Mouse (Mus musculus) intestine, embryonic 14.5 days (tissue): ENCODE results near the gene Ikzf1. TPM values are rescaled to one million over a fixed set of nuclear protein-coding genes. Genes with fewer than 3 reads are reported as not detected.

ENCODE experiments used
- ATAC-seq: fragments of 200-750 bp; cut with Nextera tagmentation; replicated peaks from 2 replicates; pipeline ENCODE4 v1.8.0; 2017; ENCODE audit warnings: low read depth, moderate number of reproducible peaks, moderate TSS enrichment, moderate library complexity; ENCODE audit not compliant: low FRiP score, low TSS enrichment
- DNase-seq: peaks from one replicate; pipeline ENCODE4 v3.0.0-alpha.2; 2018; ENCODE audit warnings: low spot score
- H3K27ac ChIP-seq: fragments of 300-500 bp; sonication (generic); 2 replicates; pipeline ENCODE4 v1.5.1; 2014; ENCODE audit warnings: low read depth, mild to moderate bottlenecking, control low read depth
- H3K27me3 ChIP-seq: fragments of 300-500 bp; sonication (generic); replicated peaks from 2 replicates; pipeline ENCODE4 v1.6.1; 2014; ENCODE audit warnings: low read length, control low read depth; ENCODE audit not compliant: control insufficient read depth, insufficient read depth
- H3K36me3 ChIP-seq: fragments of 300-500 bp; sonication (generic); 2 replicates; pipeline ENCODE4 v1.6.1; 2014; ENCODE audit warnings: low read length, control low read depth; ENCODE audit not compliant: control insufficient read depth, insufficient read depth
- H3K4me1 ChIP-seq: fragments of 300-500 bp; sonication (generic); replicated peaks from 2 replicates; pipeline ENCODE4 v1.6.1; 2014; ENCODE audit warnings: low read length, control low read depth, mixed read lengths; ENCODE audit not compliant: control insufficient read depth, insufficient read depth
- H3K4me2 ChIP-seq: fragments of 300-500 bp; sonication (generic); 2 replicates; pipeline ENCODE4 v1.6.1; 2014; ENCODE audit warnings: low read length
- H3K4me3 ChIP-seq: fragments of 300-500 bp; sonication (generic); 2 replicates; pipeline ENCODE4 v1.5.1; 2014; ENCODE audit warnings: low read depth, low read length, control low read depth, mixed read lengths
- H3K9ac ChIP-seq: fragments of 300-500 bp; sonication (generic); 2 replicates; pipeline ENCODE4 v1.6.1; 2014; ENCODE audit warnings: mild to moderate bottlenecking, low read length
- H3K9me3 ChIP-seq: fragments of 300-500 bp; sonication (generic); 2 replicates; pipeline ENCODE4 v1.6.1; 2016; ENCODE audit warnings: low read length, control low read depth; ENCODE audit not compliant: control insufficient read depth
- WGBS: fragments of 180-500 bp; shearing (Covaris S2); extraction: QIAGEN DNeasy Blood & Tissue Kit; methylation state at CpG from one replicate; pipeline ENCODE4 v1.1.7; 2014; 5-methylcytosine and 5-hydroxymethylcytosine counted together
- polyA plus RNA-seq: library from polyadenylated mRNA; unstranded; fragments of >200 nt; fragmentation: Nextera tagmentation; extraction: Ambion mirVana; gene quantifications from 2 replicates; pipeline ENCODE4 v1.2.1, GENCODE M21; 2014

Gene Ikzf1
- polyA plus RNA-seq, 1 experiment from 2014 or later = 2.1 TPM

- 46% methylated on average over 3 of the region's 3 CpGs for WGBS
- H3K27me3 ChIP-seq = no peaks in the 10 kb centered on the region
- no peak overlapping the region for H3K4me2 ChIP-seq
- no peak overlapping the region for H3K9ac ChIP-seq
- no peak overlapping the region for H3K4me3 ChIP-seq
- no peaks in the 10 kb centered on the region for H3K9me3 ChIP-seq
- peaks cover 44% of the 10 kb centered on the region for H3K4me1 ChIP-seq
- ATAC-seq (no peak), DNase-seq (peak; percentile 61)
- no peaks in the 10 kb centered on the region for H3K36me3 ChIP-seq
- peak overlapping the region; percentile 96 for H3K27ac ChIP-seq
Observed at GRCm38 (mm10) chr11:11820737-11821136, 135.9 kb downstream of the Ikzf1 start.

GRCm38 (mm10) chr11:11821387-11821975 lies 136.7 kb downstream of the Ikzf1 start:
- H3K4me2 ChIP-seq = 0 out of 2 replicates have a peak overlapping the region, but pooled peaks have one; percentile 6
- DNase-seq = peak; percentile 81
- ATAC-seq = peak; percentile 64
- peak overlapping the region; percentile 37 for H3K9ac ChIP-seq
- H3K27me3 ChIP-seq = no peaks in the 10 kb centered on the region
- H3K9me3 ChIP-seq = no peaks in the 10 kb centered on the region
- no peak overlapping the region for H3K4me3 ChIP-seq
- H3K4me1 ChIP-seq = peaks cover 41% of the 10 kb centered on the region
- no peaks in the 10 kb centered on the region for H3K36me3 ChIP-seq
- peak overlapping the region; percentile 96 for H3K27ac ChIP-seq
- 10% methylated on average over 16 of the region's 16 CpGs for WGBS

Other genes starting within 250 kb of the Ikzf1 start
- gene Spata48, start 222.9 kb upstream of the Ikzf1 start, polyA plus RNA-seq = 1.0 and 1.9 TPM in 2 replicates
- 0.78 and 0.99 TPM in 2 replicates for gene Zpbp, start 222.6 kb upstream of the Ikzf1 start, polyA plus RNA-seq
- not detected in 2 replicates for gene 4930512M02Rik, start 57.2 kb upstream of the Ikzf1 start, polyA plus RNA-seq
- gene Fignl1, start 124.0 kb downstream of the Ikzf1 start, polyA plus RNA-seq = 61.7 and 63.7 TPM in 2 replicates
- gene Ddc, start 213.1 kb downstream of the Ikzf1 start, polyA plus RNA-seq = 34.8 and 37.3 TPM in 2 replicates